ENCODE assay signal across 8 mouse cellular contexts in genomic region chr2:85050746-85051145, GRCm38 (mm10). TPM values are rescaled to one million over a fixed set of nuclear protein-coding genes. Genes with fewer than 3 reads are reported as not detected.
A peak's percentile ranks its signal among the peaks of the same experiment; 100 is the strongest.
DNase-seq lines count a peak whose midpoint lies in the region; ATAC-seq and TF ChIP-seq lines count a peak whose summit lies in the region.

No protein-coding gene starts in this region.

- H3K36me3 ChIP-seq in ES-Bruce4 (ENCODE audit: control insufficient read depth, insufficient read depth, low read length, poor library complexity, severe bottlenecking), result peaks cover 15% of the 10 kb centered on the region
- peaks cover 47% of the 10 kb centered on the region for H3K36me3 ChIP-seq in forebrain, embryonic 15.5 days
- peaks cover 58% of the 10 kb centered on the region for H3K36me3 ChIP-seq in midbrain, embryonic 12.5 days

- H3K9ac ChIP-seq in ES-Bruce4 (ENCODE audit: low read depth, poor library complexity, severe bottlenecking), result peak overlapping the region; percentile 11; the same call in 1 of the 2 replicates
- 0 out of 2 replicates have a peak overlapping the region, but pooled peaks have one; percentile 2 for H3K9ac ChIP-seq in forebrain, embryonic 15.5 days (replicated peaks)
- 0 out of 2 replicates have a peak overlapping the region, but pooled peaks have one; percentile 41 for H3K9ac ChIP-seq in midbrain, embryonic 12.5 days (replicated peaks)

- no peaks in the 10 kb centered on the region for H3K9me3 ChIP-seq in ES-Bruce4 (replicated peaks; ENCODE audit: control insufficient read depth, insufficient read depth, low read length, poor library complexity, severe bottlenecking)
- no peaks in the 10 kb centered on the region for H3K9me3 ChIP-seq in forebrain, embryonic 15.5 days
- H3K9me3 ChIP-seq in midbrain, embryonic 12.5 days, result no peaks in the 10 kb centered on the region

- ATAC-seq in forebrain, embryonic 15.5 days (replicated peaks), result no peak
- no peak for ATAC-seq in midbrain, embryonic 12.5 days (ENCODE audit: low FRiP score, low read depth)

- peak; percentile 34 to 43 for DNase-seq in cerebellum, postnatal 10 days
- DNase-seq in cerebellum, adult 11 months, result no peak
- peak; percentile 55 for DNase-seq in kidney, postnatal 14 days
- no peak for DNase-seq in layer of hippocampus, adult 8-10 months (ENCODE audit: low spot score in 2 of 2)
- DNase-seq in cerebellum, adult 9-10 months, result no peak

- WGBS in forebrain, embryonic 15.5 days, result 47% methylated on average over 9 of the region's 9 CpGs
- 61% methylated on average over 9 of the region's 9 CpGs for WGBS in midbrain, embryonic 12.5 days

- H3K4me3 ChIP-seq in ES-Bruce4 (ENCODE audit: low read depth, low read length), result peak overlapping the region; percentile 63
- peak overlapping the region; percentile 17; the same call in 1 of the 2 replicates for H3K4me3 ChIP-seq in forebrain, embryonic 15.5 days
- peak overlapping the region; percentile 29 for H3K4me3 ChIP-seq in midbrain, embryonic 12.5 days

- no peak for TF ChIP-seq CTCF in ES-Bruce4 (IDR thresholded peaks at IDR 0.05; ENCODE audit: low read depth, low read length)

- H3K4me2 ChIP-seq in forebrain, embryonic 15.5 days (replicated peaks), result peak overlapping the region; percentile 58
- peak overlapping the region; percentile 71 for H3K4me2 ChIP-seq in midbrain, embryonic 12.5 days (replicated peaks)

- TF ChIP-seq EP300 in ES-Bruce4 (IDR thresholded peaks at IDR 0.05; ENCODE audit: insufficient read depth, low read depth, low read length), result no peak

- TF ChIP-seq POLR2A in ES-Bruce4 (IDR thresholded peaks at IDR 0.05; ENCODE audit: insufficient read depth, low read length), result no peak

- no peaks in the 10 kb centered on the region for H3K27me3 ChIP-seq in ES-Bruce4 (ENCODE audit: control insufficient read depth, insufficient read depth, low read length, poor library complexity, severe bottlenecking)
- H3K27me3 ChIP-seq in forebrain, embryonic 15.5 days, result no peaks in the 10 kb centered on the region
- H3K27me3 ChIP-seq in midbrain, embryonic 12.5 days, result no peaks in the 10 kb centered on the region

- peaks cover 6% of the 10 kb centered on the region for H3K4me1 ChIP-seq in ES-Bruce4 (ENCODE audit: control insufficient read depth, insufficient read depth, low read length)
- peaks cover 38% of the 10 kb centered on the region for H3K4me1 ChIP-seq in forebrain, embryonic 15.5 days
- H3K4me1 ChIP-seq in midbrain, embryonic 12.5 days, result peaks cover 37% of the 10 kb centered on the region

- H3K27ac ChIP-seq in ES-Bruce4 (ENCODE audit: insufficient read depth, low read length), result peak overlapping the region; percentile 7; the same call in 1 of the 2 replicates
- 0 out of 2 replicates have a peak overlapping the region, but pooled peaks have one; percentile 14 for H3K27ac ChIP-seq in forebrain, embryonic 15.5 days (replicated peaks)
- peak overlapping the region; percentile 95 for H3K27ac ChIP-seq in midbrain, embryonic 12.5 days (replicated peaks)

RNA-seq across cellular contexts. Expression of gene Tnks1bp1, which starts 2.9 kb away (rescaled TPM):
- polyA plus RNA-seq in ES-Bruce4 (2011; ENCODE audit: insufficient read depth, insufficient read length, low read depth, missing spikeins), result 27.1 and 33.6 TPM in 2 replicates
- 22.0 and 29.2 TPM in 2 replicates for polyA plus RNA-seq in forebrain, embryonic 15.5 days (2015; fragmentation: Nextera tagmentation; extraction: Ambion mirVana)
- 40.3 and 48.0 TPM in 2 replicates for polyA plus RNA-seq in midbrain, embryonic 12.5 days (2016; fragmentation: Nextera tagmentation; extraction: Ambion mirVana)
- total RNA-seq in layer of hippocampus, adult 8-10 months (2022), result 100 to 1,000 TPM; 160 to 169 (median 163) TPM

RNA-seq across cellular contexts. Expression of gene P2rx3, which starts 13.5 kb away (rescaled TPM):
- 1.3 and 2.5 TPM in 2 replicates for polyA plus RNA-seq in ES-Bruce4 (2011; ENCODE audit: insufficient read depth, insufficient read length, low read depth, missing spikeins)
- polyA plus RNA-seq in forebrain, embryonic 15.5 days (2015; fragmentation: Nextera tagmentation; extraction: Ambion mirVana), result 0.75 and 1.1 TPM in 2 replicates
- polyA plus RNA-seq in midbrain, embryonic 12.5 days (2016; fragmentation: Nextera tagmentation; extraction: Ambion mirVana), result 3.2 and 4.1 TPM in 2 replicates
- total RNA-seq in layer of hippocampus, adult 8-10 months (2022), result 1 to 10 TPM; 2.1 to 2.6 (median 2.3) TPM

RNA-seq across cellular contexts. Expression of gene Ssrp1, which starts 13.7 kb away (rescaled TPM):
- polyA plus RNA-seq in ES-Bruce4 (2011; ENCODE audit: insufficient read depth, insufficient read length, low read depth, missing spikeins), result 228 and 238 TPM in 2 replicates
- polyA plus RNA-seq in forebrain, embryonic 15.5 days (2015; fragmentation: Nextera tagmentation; extraction: Ambion mirVana), result 229 and 235 TPM in 2 replicates
- 261 and 262 TPM in 2 replicates for polyA plus RNA-seq in midbrain, embryonic 12.5 days (2016; fragmentation: Nextera tagmentation; extraction: Ambion mirVana)
- 100 to 1,000 TPM; 111 to 137 (median 126) TPM for total RNA-seq in layer of hippocampus, adult 8-10 months (2022)

Comparison
In these comparisons a context has a peak if more than half of its experiments do, and no peak if none do; other contexts are left out.
1. DNase-seq: peak in cerebellum, postnatal 10 days (2 of 2) and kidney, postnatal 14 days (single experiment); none in cerebellum, adult 11 months (single experiment), layer of hippocampus, adult 8-10 months (0 of 2) and cerebellum, adult 9-10 months (single experiment).
2. H3K27ac ChIP-seq: peak in every context shown above with its lines; median percentile 95 in midbrain, embryonic 12.5 days; 14 in forebrain, embryonic 15.5 days; 7 in ES-Bruce4.
3. Peak in every context shown above with its lines, with median percentiles within 50 percentile points of each other: H3K4me3 ChIP-seq and H3K9ac ChIP-seq.